Mouse (Mus musculus) adrenal gland, adult 18-20 months (tissue): ENCODE data around the gene Zfp568. TPM values are rescaled to one million over a fixed set of nuclear protein-coding genes. Genes with fewer than 3 reads are reported as not detected.

Experiments used
- DNase-seq, 2 experiments: peaks; one replicate each; pipeline ENCODE4 v3.0.0; 2021 to 2022; ENCODE audit warnings: low spot score in 2 of 2
- total RNA-seq, 2 experiments: library from RNA; stranded (reverse); gene quantifications; 1 replicate in 1 of 2; 2 replicates in 1 of 2; pipeline ENCODE4 v1.2.3; 2021

Zfp568 gene
- total RNA-seq, 2 experiments from 2014 or later: 8.9 to 10.6 TPM

DNA sequence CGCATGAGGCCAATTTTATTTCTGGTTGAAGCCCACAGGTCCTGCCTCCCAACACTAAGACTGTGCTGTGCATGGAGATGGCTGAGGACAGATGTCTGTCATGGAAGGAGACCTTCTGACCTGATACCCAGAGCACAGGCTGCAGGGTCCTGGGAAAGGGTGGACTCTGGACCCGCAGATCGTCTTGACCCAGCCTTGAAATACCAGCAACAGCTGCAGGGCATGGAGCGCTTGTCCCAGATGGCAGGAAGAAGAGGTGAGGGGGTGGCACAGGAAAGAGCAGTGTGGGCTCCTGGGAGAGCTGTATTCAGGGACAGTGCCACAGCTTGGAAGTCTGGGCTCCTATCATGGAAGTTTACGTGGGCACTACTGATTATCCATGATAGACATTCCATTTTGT is 3.8 kb downstream of the Zfp568 start:
- DNase-seq: no peak

DNA sequence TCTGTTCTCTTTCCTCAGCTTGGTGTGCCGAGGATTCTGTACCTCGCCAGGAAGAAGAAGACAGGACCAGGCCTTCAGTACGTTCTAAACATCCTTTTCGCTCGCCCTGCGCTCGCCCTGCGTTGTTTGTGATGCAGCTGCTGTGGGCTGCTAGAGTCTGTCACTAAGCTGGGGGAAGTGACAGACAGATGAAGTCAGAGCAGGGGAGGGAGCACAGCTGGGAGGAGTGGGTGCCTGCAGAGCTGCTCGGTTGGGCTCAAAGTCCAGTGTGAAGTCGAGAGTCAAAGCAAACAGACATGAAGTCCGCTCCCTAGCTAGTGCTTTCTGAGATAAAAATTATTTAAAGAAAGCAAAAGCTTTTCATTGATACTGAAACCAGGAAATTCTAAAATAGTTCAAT is 5.3 kb downstream of the Zfp568 start:
- DNase-seq: no peak

DNA sequence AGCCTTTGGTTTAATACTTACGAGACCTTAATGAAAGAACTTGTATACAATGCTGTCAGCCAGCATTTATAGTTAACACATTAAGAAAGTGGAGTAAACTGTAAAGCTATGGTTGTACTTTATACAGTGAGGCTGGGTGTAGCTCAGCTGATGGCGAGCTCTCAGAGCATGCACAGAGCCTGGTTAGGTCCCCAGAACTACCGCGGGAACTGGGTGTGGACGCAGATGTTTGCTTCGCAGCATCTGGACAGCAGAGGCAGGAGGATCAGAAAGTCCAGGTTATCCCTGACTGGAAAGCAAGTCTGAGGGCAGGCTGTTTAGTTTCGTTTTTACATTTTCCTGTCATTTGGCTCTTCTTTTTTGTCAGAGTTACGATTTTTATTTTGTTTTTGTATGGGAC is 8.9 kb downstream of the Zfp568 start:
- DNase-seq: no peak

DNA sequence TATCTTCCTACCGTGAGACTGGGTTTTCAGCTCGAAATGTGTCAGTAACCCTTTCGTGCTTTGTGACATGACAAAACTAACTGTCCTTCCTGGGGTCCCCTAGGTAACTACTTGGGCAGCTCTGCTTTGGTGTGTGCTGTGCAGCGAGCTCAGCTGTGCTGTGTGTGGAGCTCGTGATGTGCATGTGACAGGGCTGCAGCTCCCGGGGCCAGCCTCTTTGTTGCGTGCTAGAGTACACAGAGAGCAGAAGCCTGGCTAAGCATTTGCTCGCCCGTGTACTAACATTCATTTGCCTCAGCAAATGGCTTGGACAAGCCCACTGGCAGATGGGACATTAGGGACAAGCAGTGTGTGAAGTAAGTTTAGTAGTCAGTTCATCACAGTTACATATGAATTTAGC is 9.6 kb downstream of the Zfp568 start:
- no peak for DNase-seq

DNA sequence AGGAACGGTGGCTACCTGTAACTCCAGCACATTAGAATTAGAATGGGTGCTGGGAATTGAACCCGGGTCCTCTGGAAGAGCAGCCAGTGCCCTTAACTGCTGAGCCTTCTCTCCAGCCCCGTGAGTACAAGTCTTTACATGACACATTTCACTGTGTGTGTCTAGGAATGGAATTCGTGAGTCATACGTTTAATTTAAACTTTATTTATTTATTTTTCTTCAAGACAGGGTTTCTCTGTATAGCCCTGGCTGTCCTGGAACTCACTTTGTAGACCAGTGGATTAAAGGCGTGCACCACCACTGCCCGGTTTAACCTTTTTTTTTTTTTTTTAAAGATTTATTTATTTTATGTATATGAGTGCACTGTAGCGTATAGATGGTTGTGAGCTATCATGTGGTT is 11.4 kb downstream of the Zfp568 start:
- DNase-seq: no peak

DNA sequence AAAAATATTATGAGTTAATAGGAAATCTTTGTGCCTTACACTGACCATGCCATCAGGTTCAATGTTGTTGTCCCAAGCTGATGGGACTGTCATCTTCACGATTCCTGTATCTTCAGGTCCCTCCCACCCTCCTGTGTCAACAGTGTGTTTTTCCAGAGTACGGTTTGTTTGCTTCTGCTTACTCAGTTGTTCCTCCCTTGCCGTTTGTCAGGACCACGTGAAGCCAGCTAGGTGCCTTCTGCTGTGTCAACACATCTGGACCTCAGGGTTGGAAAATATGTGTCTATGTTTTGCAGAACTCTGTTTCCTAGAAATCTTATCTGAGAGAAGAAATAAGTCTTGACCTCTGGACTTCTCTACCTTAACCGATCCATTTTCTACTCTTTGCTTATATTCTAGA is 16.8 kb downstream of the Zfp568 start:
- DNase-seq: no peak

DNA sequence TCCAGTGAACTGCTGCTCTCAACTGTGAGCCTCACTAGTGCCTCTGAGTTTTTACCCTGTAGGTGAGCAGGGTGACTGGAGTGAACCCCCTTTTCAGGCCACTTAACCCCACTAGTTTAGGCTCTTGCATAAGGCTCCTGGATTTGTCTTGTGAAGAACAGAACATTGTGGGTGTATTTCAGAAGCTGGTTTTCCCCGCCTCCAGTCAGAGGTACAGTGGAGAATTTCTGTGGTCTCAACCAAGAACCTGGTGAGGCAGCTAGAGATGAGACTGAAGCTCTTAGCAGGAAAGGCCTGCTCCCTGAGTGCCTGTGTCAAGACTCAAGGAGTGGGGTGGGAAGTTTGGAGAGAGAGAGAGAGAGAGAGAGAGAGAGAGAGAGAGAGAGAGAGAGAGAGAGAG is 23.8 kb downstream of the Zfp568 start:
- DNase-seq: no peak

DNA sequence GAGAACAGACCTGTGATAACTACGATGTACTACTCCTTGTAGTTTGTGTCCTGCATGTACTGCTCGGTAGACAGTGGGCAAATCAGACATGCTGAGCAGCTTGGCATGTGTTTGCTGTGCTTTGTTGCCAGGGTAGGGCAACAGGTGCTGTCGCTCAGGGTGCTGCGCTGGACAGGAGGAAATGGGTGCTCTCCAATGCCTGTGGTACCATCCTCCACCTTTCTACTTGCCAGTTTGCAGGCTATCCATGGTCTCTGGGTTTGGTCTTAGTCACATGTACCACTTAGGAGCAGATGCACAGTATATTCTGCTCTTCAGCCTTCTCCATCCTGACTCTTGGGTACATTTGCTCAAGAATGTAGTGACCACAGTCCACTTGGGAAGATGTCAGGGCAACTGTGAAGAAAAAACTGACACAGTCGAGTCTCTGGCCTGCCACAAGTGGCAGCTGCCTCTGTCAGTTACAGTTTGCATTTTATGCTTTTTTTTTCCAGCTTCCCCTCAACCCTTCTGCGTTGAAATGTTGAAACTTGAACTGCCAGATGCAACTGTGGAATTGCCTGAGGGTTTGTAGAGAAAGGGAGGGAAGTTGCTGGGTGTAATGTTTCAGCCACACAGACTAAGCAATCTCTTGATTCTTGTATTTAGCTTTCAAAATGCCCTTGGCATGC is 24.4 kb downstream of the Zfp568 start:
- DNase-seq: no peak

DNA sequence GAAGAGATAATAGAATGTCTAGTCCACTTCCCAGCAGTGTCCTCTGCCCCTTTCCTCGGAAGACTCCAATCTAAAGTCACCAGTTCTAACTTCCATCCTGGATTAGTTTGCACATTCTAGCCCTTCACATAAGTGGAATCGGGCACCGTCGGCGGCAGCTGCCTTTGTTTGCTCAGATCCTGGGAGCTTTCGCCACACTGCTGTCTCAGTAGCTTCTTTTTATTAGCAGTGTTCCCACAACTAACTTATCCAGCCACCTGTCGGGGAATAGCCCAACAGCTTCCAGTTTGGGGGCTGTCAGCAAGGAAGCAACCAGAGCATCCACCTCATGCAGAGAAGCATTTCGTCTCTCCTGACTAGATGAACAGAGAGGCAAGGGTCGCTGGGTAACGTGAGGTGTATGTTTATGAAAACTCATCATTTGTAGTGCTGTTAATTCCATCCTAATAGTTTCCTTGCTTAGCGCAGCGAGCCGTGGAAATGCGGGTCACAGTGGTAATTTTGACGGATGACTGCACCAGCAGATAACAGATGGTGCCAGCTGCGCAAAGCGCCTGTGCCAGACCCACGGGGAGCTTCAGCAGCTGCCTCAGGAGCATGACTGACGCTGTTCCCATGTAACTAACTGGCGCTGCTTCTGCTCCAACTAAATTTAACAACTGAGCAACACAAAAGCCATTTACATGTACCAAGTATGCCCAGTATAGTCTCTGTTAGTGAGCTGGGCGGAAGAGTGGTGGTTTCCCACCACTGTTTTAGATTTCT is 25.7 kb downstream of the Zfp568 start:
- DNase-seq: no peak

DNA sequence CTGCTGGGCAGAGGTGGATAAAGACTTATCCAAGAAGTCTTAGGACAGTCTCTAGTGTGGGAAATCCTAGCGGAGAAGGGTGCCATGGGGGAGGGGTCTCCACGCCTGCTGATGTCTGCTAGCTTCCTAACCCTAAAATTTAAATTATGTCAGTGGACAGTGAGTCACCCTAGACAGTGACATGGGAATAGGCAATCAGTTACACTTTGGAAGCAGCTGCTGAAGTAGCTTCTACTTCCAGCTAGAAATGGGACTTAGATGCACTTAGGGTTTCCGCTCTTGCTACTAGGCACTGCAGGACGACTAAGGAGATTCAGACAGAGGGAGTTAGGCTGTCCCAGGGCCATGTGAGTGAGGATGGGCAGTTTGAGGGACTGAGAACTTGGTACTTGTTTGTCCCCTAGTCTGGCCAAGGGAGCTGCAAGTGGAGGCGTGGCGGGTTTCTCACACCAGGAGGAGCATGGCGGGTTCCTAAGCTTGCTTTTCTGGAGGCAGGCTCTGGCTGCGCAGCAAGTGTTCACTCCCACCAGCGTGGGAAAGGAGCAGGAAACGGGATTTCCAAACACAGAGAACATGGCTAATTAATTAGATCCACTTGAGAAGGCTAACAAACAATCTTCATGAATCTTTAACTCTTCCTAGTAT is 26.9 kb downstream of the Zfp568 start:
- DNase-seq: no peak

DNA sequence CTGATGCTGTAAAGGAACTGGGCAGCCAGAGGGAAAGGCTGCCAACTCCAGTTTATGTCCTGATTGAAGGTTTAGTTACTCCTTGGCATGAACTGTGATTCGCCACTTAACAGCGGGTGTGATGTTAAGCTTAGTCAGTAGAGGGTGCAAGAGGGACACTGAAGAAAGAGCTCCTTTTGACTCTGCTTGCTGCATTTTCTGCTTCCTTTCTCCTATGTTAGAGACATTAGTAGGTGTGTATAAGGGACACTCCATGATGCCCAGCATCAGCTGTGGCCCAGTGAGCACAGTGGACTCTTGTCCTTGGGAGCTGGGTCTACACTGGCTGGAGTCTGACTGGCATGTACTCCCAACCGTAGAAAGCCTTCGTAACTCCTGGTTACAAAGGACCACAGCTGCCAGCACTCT is 29.2 kb downstream of the Zfp568 start:
- DNase-seq: peak in 1 of 2 experiments; percentile 16

DNA sequence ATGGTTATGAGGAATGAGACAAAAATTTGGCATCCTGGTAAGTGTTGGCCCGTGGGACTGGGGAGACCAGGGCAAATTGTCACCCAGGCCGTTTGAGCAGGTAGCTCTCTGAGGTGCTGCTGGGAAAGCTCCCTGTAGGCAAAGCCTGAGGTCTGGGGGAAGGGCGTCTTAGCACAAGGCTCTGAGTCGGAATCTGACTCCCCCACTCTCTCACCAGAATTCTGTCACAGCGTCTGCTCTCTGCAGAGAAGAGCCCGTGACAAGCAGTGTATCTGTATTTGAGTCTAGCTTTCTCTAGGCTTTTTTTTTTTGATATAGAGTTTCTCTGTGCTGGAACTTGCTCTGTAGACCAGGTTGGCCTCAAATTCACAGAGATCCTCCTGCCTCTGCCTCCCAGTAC is 33.5 kb downstream of the Zfp568 start:
- no peak for DNase-seq

DNA sequence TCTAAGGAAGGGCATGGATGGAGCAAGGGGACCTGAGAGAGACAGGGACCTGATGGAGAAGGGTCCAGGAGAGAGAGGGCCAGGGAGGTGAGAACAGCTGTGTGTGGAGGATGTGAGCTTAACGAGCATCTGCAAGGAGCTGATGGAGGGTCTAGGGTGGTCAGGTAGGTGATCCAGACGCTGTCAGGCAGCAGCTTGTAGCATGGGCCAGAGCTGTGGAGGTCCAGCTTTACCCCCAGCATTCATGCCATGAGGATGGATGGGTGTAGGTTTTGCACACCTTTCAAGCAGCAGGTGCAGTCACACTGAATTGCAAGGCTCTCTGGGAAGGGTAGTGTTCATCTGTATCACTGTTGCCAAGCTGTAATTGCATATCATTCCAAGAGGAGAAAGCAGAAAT is 35.8 kb downstream of the Zfp568 start:
- DNase-seq: no peak

DNA sequence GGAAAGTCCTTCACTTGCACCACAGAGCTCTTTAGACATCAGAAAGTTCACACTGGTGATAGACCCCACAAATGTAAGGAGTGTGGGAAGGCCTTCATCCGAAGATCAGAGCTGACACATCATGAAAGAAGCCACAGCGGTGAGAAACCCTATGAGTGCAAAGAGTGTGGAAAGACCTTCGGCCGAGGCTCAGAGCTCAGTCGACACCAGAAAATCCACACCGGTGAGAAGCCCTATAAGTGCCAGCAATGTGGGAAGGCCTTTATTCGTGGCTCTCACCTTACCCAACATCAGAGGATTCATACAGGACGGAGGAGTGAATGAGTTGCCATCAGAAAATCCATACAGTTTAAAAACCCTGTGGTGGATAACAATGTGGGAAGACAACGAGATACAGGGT is 39.6 kb downstream of the Zfp568 start:
- no peak for DNase-seq

DNA sequence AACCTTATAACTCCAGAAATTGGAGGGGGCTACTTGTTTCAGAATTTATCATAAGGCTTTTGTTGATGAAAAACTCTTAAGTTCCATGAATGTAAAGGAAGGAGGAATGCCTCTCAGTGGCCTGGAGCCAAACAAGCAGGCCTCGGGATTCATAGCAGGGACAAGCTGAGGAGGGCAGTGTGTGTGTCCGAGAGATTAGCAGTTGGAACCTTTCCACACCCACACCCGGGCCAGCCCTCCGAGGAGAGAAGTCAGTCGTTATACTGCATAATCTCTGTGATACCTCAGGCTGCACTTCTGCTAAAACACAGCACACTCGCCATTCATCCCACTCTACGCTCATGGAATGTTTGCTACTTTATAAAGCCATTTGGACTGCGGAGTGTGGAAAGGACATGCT is 40.0 kb downstream of the Zfp568 start:
- DNase-seq: no peak

DNA sequence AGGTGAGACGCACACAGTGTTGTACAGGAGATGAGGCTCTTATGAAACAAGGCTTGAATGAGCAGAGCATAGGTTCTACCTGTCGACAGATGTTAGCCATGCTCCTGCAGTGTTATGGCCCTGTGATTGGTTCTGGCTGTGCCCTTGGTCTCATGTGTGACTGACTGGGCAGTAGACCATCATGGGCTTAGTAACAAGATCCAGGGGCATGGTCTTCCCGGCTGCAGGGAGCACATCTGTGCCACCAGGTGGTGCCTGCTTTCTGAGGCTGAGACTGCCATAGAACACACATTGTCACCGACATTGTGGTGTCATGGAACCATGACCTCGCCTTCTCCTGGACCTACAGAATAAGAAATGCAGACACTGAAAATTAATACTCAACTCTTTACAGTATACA is 41.6 kb downstream of the Zfp568 start:
- DNase-seq: no peak

DNA sequence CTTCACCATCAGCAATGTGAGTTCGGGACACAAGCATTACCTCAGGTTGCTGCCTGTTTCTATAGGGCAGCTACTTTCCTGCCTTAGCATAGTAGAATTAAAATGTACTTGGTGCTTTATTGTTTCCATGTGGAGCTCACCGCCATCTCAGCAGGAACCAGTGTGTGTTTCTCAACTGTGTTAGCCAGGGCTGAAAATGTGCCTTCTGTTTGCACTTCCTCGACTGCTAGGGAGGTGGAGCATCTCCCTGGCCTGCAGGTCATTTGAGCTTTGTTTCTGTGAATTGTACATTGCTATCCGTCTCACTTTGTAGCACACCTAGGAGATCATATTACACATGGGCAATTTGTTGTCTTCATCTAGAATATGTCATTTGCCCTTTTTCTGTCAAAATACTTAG is 43.6 kb downstream of the Zfp568 start:
- DNase-seq: no peak

DNA sequence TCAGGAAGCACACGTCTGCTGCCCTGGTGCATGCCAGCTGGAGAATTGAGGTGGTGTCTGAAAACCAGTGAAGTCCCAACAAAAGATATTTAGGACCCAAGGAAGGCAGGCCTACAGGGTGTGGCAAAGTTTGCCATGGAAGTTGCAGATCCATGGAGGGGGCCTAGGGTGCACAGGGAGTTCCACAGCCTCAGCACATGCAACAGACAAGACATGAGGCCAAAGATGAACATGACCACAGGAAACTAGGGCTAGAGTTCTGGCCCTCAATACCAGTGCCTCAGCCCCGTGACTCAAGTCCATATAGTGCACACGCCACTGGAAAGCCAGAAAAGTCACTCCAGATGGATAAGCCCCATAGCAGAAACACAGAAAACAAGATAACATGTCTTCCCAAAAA is 44.8 kb downstream of the Zfp568 start:
- no peak for DNase-seq

DNA sequence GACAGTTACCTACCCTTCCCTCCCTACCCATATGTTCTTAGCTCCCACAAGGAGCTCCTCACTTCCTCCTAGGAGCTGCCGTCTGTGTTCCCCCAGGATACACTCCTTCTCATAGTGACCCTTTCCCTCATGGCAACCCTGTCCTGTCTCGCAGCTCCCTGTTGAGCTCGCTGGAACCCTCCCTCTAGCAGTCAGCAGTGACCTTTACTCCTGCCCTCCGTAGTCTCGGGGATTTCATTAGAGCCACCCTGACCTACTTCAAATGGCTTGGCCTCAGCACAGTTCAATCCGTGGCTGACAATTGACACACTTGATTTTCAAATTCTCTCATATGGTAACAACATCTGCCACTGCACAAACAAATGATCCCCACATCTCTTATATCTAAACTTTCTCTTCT is 46.9 kb downstream of the Zfp568 start:
- DNase-seq: no peak

DNA sequence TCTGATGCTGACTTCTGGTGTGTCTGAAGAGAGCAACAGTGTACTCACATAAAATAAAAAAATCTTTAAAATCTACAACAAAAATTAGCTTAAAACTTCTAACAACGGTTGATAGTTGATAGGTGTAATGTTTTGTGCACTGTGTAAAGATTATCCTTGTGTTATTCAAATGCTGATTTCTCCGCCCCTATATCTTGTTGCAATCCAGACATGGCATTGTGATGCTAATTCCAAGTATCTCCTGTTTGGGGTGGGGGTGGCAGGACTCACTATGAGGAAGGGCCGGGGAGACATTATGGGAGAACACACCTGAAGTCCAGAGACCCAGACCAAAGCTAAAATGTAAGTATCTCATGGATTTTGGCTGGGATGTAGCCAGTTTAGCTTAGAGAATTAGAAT is 47.6 kb downstream of the Zfp568 start:
- DNase-seq: no peak

DNA sequence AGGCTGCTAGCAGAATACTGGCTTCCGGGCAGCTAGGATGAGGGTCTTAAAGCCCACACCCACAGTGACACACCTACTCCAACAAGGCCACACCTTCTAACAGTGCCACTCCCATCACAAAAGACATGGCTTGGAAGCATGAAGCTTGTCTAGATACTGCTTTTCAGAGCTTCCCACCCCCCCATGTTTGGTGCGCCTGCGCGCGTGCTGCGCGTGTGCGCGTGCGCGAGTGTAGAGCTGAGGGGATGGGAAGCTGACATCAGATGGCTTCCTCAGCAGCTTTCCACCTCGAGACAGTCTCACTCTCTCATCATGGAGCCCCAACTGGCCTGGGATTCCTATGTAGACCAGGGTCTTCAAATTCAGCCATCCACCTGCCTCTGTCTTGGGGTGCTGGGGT is 50.6 kb downstream of the Zfp568 start:
- no peak for DNase-seq

DNA sequence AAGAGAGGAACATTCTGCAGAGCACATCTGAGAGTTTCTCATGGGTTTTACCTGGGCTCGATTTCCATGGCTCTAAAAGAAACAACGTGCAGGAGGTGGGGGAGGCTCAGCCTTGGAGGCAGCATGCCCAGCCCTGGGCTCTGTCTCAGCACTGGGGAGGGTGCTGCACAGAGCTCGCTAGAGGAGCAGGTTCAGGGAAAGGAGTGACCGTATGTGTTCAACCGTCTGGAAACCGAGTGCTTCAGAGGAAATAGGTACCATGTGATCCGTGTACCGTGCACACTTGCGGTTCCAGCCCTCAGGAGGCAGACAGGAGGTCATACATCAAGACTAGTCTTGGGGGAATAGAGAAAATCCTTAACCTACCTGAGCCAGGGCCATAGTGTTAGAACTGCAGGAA is 60.6 kb downstream of the Zfp568 start:
- DNase-seq: no peak

DNA sequence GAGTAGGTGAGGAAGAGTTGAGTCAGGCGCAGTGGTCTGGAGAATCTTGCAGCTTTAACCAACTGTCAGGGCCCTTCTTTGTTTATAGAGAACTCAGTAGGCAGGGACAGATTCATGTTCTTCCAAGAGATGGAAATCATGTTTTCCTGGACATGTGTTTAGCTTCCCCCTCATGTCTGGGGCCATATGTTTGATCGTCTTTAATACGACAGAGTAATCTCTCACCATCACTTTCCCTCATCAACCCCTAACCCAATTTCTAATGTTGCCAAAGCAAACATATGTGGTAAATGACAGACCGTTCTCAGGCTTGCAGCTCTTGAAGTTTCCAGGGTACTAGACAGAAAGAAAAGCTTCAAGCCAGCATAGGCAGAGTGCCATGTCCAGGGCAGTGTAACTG is 64.4 kb downstream of the Zfp568 start:
- DNase-seq: no peak
